Mouse (Mus musculus): Measurements from ENCODE around the gene Lmna.

Lmna gene

DNA sequence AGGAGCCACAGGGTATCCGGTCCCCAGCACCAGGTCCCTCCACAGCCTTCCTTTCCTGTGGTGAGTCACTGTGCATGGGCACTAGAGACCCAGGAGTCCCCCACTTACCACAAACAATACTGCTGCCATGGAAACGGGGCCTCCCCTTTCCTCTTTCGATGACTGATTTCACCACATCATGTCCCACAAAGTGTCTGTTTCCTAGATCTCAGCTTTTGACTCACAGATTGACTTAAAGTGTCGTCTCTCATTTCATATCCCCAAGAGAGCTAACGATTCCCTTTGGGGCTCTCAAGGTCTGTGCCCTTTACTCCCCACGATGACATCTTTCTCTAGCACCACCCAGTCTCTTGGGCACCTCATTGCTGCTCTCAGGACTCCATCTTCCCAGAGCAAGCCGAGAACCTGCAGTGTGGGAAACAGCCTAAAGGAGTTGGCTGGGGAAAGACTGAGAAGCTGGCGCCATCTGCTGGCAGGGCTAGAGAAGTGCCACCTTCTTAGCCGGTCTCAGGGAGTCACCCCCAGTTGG is 12.1 kb upstream of the Lmna start:
- in situ Hi-C loops (cut with MboI, MseI), result loop anchor here (5.0 kb wide), 2 partner anchors 35 to 110 kb away; partner anchors contain the start of gene Pmf1

DNA sequence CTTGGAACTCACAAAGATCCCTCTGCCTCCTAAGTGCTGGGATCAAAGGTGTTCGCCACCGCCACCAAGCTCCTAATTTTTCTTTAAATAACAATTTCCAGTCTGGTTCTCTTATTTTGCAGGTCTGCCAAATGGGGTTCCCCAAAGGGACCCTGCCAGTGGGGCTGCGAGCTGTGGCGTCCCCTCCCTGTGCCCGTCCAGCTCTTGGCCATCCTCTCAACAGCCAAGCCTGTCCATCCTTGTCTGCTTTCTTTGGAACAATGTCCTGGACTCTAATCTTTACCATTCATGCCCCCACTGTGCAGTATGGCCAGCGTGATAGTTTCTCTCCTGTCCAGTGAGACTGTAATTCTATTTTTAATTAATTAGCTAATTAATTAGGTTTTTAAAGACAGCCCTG is 11.4 kb upstream of the Lmna start:
- in situ Hi-C loops (cut with MboI, MseI), result loop anchor here (5.0 kb wide), 2 partner anchors 34 to 109 kb away; partner anchors contain the start of gene Pmf1

DNA sequence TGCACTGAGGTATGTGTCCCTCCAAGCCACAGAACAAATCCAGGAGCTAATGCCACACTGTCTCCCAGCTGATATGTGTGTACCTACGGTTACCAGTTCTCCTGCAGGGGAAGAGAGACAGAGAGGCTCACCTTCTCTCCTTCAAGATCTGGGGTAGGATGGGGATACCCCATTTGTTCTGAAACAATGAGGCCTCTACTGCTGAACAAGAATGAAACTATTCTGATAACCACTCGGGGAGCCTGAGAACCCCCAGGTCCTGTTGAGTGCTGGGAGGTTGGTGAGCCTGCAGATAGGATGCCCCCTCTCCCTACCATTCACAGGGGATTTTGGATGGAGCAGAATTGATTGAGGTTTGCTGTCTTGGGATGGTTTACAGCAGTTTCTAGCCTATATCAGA is 10.3 kb upstream of the Lmna start:
- in situ Hi-C loops (cut with MboI, MseI), result loop anchor here (5.0 kb wide), 2 partner anchors 33 to 108 kb away; partner anchors contain the start of gene Pmf1

DNA sequence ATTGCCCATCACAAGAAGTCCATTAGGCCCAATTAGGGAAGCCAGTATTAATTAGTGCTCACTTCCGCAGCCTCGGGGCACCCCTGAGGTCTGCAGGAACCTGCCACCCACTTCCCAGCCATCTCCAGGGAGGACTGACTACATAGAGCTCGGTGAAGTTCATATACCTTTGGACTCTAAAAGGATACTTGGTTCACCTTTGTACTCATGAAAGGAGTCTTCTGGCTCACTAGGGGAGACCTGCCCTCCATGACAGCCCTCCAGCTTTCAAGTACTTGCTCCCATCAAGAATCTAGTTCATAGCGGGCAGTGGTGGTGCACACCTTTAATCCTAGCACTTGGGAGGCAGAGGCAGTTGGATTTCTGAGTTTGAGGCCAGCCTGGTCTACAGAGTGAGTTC is 8.7 kb upstream of the Lmna start:
- in situ Hi-C loops (cut with MboI, MseI), result loop anchor here (10.0 kb wide), 1 partner anchor 876 kb away; the partner anchor contains the start of gene Zbtb7b

DNA sequence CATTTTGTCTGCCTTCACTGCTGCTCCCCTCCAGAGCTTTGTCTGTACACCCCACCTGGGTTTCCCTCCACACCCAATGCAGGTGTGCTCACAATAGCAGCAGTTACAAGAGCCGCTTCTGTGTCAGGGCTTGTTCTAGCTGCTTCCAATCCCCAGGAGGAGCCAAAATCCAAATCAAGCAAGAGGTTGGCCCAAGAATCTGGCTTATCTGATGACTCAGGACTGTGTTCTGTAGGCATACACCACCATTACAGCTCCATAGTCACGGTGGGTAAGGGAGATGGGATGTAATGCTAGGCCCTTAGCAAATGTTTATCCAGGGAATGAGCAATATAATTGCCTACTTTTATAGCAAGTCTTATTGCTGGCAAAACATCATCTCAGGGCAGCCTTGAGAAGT is 6.7 kb upstream of the Lmna start:
- in situ Hi-C loops (cut with MboI, MseI), result loop anchor here (10.0 kb wide), 1 partner anchor 878 kb away; the partner anchor contains the start of gene Zbtb7b

DNA sequence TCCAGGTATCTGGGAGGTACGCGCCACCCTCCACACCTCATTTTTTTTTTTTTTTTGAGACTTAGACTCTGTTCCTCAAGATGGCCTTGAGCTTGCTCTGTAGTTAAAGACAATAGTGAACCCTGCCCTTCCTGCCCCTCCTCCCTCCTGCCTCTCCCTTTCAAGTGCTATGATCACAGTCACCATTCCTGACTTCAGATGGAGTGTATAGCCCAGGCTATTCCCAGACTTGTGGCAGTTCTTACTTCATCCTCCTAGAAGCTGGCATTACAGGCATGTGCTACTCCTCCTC is 5.3 kb upstream of the Lmna start:
- in situ Hi-C loops (cut with MboI, MseI), result loop anchor here (10.0 kb wide), 1 partner anchor 880 kb away; the partner anchor contains the start of gene Zbtb7b

- in situ Hi-C loops (cut with MboI, MseI), result loop anchor here (10.0 kb wide), 1 partner anchor 880 kb away; the partner anchor contains the start of gene Zbtb7b
Measured at GRCm38 (mm10) chr3:88514231-88515094, 4.7 kb upstream of the Lmna start.

DNA sequence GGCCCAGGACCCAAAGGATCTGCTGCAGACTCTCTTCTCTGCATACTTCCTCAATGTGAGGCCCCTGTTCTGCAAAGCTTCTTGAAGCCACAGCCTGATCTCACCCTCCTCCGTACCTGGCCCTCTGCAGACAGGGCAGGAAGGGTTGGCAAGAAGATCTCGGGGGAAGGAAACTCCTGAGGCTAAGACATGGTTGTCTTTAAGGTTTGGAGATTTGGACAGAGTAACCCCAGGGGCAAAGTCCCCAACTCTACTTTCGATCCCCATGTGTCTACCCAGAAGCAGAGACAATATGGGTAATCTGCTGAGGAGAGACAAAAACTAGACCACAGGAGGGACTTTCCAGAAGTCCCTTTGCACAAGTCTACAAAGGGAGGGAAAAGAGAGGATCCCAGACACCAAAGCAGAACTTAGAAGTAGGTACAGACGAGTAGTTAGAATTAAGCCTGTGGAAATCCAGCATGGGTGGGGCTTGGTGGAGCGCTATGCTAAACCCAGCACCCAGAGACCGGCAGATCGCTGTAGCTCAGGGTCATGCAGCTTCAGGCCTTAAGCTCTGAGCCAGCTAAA is 3.9 kb upstream of the Lmna start:
- in situ Hi-C loops (cut with MboI, MseI), result loop anchor here (10.0 kb wide), 1 partner anchor 881 kb away; the partner anchor contains the start of gene Zbtb7b

DNA sequence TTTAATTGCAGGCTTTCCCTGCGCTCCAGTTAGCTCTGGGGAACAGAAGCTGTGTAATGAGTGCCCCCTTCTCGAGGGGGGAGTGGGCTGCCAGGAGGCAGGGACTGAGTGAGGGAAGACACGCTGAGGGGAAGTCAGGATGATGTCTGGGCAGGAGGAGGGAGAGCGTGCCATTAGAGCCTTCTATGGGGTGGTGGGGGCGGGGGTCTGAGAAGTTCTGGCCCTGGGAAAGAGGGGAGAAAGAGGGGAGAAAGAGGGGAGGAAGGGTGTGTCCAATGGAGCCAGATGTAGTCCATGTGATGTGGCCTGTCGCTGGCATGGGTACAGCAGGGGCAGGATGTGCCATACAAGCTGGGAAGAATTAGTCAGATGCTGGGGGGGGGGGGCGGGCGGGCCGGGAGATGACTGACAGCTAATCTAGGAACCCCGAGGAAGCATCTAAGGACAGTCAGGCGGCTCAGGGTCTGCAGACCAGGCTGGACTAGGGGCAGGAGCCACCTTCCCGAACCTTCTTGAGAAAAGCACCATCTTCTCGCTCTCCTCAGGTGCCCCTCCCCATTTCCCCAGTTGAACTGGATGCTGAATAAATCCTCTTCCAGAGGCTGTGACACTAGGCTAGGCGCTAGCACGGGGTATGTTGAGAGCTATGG is 3.3 kb upstream of the Lmna start:
- in situ Hi-C loops (cut with MboI, MseI), result loop anchor here (10.0 kb wide), 1 partner anchor 882 kb away; the partner anchor contains the start of gene Zbtb7b

DNA sequence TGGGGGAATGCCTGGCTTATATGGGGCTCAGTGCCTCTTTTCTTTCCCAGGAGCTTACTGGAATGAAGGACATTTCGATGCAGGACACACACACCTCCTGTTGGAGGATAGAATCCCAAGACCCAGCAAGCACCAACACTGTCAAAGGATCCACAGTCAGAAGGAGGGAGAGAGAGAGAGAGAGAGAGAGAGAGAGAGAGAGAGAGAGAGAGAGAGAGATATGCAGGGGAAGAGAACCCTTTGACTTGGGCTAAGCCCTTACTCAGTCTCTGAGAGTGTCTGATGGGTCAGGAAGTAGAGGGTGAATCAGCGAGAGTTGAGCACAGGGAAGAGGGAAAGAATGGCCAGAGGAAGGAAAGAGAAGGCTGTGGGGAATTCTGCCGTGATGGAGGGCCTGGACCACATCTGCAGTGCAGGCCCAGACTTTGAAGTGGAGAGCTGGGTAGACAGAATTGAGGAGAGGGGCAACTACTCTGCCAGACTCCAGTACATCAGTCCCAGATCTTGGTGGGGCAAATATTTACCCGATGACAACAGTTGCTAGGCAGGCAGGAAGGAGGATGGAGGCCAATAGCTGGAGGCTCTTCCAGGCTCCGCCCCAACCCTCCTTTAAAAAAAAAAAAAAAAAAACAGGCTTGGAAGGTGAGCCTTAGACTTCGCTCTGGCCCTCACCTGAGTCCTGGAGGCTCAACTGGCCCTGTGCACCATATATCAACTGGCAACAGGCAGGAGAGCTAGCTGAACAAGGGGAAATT is 2.6 kb upstream of the Lmna start:
- in situ Hi-C loops (cut with MboI, MseI), result loop anchor here (10.0 kb wide), 1 partner anchor 882 kb away; the partner anchor contains the start of gene Zbtb7b

DNA sequence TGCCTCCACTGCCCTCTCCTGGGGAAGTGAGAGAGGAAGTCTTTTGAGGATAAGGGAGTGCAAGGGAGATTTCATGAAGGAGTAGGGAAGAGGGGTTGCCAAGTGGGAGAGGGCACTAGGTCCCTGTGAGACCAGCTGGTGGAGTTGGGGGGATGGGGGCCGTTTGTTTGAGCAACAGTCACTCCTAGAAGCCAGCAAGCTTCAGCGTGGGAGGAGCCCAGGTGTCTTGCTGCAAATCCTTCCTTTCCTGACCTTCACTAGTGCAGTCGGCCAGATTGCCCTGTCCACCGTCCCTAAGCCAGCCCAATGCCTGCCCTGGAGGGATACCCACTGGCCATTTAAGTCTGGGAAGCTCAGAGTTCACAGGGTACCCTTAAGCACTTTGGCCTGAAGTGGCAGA is 1.8 kb upstream of the Lmna start:
- in situ Hi-C loops (cut with MboI, MseI), result loop anchor here (10.0 kb wide), 1 partner anchor 883 kb away; the partner anchor contains the start of gene Zbtb7b

DNA sequence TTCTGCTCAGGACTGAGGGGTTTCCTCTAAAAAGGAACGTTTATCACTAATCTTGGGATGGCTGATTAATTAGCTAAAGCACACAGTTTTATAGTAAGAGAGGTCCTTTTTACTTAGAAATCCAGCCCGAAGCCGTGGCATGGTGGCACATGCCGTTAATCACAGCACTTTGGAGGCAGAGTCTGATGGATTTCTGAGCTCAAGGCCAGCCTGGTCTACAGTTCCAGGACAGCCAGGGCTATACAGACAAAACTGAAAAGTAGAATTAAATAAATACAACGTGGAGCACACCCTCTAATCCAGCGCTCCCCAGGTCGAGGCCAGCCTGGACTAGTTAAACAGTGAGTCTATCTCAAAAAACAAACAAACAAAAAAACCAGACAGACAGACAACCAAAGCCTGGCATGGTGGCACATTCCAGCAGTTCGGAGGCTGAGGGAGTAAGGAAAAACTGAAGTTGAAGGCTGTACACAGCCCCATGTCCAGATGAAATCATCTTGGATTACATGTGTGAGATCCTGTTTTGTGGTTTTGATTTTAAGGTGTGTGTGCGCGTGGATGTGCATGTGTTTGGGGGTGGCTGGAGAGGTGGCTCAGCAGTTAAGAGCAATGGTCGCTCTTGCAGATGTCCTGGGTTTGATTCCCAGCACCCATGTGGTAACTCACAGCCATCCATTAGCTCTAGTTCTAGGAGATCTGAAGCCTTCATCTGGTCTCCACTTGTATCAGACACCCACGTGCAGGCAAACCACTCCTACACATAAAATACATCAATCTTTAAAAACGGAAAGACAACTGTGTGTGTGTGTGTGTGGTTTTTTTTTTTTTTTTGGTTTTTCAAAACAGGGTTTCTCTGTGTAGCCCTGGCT is 899 bp upstream of the Lmna start:
- in situ Hi-C loops (cut with MboI, MseI), result loop anchor here (10.0 kb wide), 1 partner anchor 884 kb away; the partner anchor contains the start of gene Zbtb7b

DNA sequence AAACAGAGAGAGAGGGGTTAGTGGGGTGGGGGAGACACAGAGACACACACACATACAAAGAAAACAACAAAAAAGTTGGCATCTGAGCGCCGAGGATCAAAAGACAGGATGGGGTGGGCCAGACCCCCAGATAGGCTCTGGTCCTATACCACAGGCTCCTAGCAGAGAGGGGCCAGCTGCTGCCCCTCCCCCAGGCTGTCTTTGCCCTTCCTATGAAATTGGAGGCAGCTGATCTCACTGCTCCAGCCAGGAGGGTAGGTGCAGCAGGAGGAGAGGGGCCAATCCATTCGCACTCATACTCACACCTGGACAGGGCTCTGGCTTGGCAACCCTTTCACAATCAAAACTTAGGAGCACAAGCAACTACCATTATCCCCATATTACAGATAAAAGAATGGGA is 506 bp downstream of the Lmna start:
- in situ Hi-C loops (cut with MboI, MseI), result no loop called here

DNA sequence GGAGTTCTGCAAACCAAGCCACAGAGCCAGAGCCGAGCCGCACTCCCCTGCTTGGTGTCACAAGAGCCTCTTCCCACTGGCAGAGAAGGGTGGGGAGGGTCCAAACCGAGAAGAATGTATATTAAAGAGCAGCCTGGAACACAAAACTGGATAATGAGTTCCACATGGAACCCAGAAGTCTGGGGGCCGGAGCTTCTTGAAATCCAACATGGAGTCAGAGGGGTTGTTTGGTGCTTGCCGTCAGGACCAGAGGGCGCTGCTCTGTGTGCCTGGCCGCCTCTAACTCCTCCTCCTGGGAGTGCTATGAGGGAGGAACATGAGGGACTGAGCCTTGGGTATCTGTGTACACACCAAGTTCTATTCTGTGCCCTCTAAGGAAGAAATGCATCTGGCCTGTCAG is 4.0 kb downstream of the Lmna start:
- in situ Hi-C loops (cut with MboI, MseI), result no loop called here

DNA sequence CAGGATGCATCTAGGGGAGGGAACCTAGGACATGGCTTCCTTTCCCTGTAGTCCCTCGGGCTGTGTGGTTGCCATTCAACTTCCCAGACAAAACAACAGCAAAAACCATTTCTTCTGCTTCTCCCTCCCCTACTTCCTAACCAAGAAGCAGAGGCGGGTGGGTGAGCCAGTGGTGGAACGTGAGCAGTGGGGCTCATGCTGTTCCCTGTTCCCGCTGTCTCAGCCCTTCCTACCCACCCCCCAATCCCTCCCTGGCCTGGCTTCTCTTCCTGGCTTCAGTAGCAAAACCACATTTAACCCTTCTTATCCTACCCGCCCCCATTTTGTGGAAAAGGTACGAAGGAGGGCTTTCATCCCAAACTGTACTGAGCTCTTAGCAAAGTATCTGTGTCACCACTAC is 4.7 kb downstream of the Lmna start:
- in situ Hi-C loops (cut with MboI, MseI), result no loop called here

GRCm38 (mm10) chr3:88503881-88504746 is 5.6 kb downstream of the Lmna start:
- in situ Hi-C loops (cut with MboI, MseI), result no loop called here

GRCm38 (mm10) chr3:88503505-88503863 is 6.3 kb downstream of the Lmna start:
- in situ Hi-C loops (cut with MboI, MseI), result no loop called here

GRCm38 (mm10) chr3:88502641-88503504 is 6.9 kb downstream of the Lmna start:
- in situ Hi-C loops (cut with MboI, MseI), result no loop called here
